Mouse (Mus musculus): ENCODE data around the gene Lag3.

Lag3 gene

DNA sequence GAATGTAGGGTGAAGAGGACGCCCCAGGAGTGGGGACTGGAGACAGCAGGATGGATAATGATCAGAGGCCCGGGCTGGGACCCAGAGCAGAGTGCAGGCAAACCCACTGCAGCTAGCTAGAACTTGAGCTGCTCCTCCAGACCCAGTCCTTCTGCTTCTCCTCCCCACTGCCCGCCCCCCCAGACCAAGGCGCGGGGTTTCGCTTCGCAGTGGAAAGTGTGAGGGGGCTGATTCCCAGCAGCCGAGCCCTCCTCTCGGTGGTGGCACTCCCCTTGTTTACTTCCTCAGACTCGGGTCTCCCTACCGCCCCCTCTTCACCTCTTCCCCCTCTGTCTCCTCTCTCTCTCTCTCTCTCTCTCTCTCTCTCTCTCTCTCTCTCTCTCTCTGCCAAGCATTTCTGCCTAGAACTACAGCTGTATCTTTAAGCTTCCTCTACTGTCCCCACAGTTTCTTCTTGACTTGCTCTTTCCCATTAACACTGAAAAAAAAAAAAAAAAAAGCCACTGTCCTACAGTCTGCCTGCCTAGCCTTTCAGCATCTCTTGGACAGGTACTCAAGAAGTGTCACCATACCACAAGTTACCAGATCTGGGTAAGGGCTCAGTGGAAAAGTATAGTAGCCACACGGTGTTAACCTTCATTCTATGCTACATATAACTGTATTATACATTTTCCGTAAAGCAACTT lies at the start of gene Lag3:
Gene Lag3 (minus strand): TSS at position 173 of the 686 bp plus-strand sequence.
- DNase-seq (ENCODE audit: low read depth in 2 of 2, low spot score in 2 of 2): no peak

DNA sequence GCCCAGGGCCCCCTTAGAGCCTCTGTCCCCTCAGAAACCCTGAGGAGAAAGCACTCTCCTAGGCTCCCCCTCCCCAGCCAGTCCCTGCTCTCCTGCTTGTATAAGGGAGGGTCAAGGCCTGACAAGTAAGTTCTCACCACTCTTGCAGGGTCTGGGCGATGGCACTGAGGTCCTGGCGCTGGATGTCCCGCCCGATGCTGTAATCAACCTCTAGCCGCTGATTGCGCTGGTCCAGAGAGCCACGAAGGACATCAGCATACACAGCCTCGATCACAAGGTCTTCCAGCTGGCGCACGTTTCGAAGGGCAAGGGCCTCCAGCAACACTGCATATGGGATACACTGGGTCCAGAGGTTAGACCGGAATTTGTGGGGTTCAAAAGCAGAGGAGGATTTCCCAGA lies 49.5 kb upstream of the Lag3 start:
- DNase-seq (ENCODE audit: low read depth in 2 of 2, low spot score in 2 of 2): no peak

DNA sequence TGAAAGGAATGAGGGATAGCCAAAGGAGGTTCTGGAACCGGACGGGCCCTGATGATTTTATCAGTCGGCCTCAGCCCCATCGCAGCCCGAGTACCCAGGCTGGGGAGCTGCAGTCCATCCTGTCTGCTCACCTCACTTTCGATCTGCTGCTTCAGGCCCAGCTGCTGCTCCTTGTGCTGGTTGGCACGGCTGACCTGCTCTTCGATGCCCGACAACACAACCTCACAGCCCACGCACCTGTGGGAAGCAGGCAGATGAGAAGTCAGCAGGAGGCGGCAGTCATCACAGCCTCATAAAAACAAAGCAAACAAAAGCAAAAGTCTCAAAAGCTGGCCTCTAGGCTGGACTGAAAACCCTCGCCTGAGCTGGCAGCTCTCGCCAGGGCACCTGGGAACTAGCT lies 48.5 kb upstream of the Lag3 start:
- DNase-seq (ENCODE audit: low read depth in 2 of 2, low spot score in 2 of 2): no peak

DNA sequence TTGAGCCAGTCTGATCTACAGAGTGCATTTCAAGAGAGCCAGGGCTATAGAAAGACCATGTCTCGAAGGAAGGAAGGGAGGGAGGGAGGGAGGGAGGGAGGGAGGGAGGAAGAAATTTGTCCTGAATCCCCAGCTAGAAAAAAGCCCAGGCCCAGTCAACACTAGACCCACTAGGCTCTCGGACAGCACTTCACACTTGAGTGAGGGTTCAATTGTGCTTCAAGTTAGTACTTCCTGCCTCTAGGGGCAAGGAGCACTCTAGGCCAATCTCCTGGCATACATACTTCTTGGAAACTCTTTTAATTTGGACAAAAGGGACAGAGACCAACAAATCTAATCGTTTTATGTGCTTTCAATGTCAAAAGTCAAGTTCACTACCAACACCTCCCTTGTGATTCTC lies 46.6 kb upstream of the Lag3 start:
- no peak for DNase-seq (ENCODE audit: low read depth in 2 of 2, low spot score in 2 of 2)

DNA sequence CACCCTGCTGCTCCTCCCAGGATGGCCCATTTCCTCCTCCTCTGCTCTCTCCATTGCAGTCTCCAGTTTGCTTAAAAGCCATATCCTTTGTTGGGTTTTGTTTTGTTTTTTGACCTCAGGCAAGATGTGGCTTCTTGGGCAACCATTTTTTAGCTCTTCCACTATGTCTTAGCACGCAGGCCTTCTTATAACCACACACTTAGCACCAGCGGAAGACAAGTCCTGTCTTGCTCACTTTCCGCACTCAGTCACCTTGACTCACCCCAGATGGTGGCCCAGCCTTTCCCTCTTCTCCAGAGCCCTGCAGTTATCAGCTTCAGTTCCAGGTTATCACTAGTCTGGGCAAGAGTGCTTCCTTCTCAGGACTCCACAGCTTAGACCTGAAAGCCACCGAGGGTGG lies 43.7 kb upstream of the Lag3 start:
- no peak for DNase-seq (ENCODE audit: low read depth in 2 of 2, low spot score in 2 of 2)

DNA sequence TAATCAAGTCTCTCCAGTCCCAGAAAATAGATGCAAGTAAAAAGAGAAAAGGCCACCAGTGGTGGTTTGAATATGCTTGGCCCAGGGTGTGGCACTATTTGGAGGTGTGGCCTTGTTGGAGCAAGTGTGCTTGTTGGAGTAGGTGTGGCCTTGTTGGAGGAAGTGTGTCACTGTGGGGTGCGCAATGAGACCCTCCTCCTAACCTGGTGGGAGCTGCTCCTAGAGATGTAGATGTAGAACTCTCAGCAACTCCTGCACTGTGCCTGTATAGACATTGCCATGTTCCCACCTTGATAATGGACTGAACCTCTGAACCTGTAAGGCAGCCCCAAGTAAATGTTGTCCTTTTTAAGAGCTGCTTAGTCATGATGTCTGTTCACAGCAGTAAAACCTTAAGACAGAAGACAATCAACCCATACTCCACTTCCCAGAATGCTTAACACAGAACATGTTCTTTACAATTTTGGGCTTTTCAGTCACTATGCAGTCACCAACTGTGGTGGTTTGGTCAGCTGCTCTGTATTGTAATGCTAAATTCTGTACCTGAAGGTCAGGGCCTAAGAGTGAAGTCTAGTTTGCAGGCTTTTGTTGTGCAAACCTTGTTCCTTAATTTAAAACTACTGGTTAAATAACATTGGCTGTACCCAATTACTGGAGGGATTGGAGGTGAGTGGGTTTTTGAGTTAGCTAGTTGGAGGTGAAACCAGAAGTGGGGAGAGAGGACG lies 42.6 kb upstream of the Lag3 start:
- DNase-seq (ENCODE audit: low read depth in 2 of 2, low spot score in 2 of 2): no peak

DNA sequence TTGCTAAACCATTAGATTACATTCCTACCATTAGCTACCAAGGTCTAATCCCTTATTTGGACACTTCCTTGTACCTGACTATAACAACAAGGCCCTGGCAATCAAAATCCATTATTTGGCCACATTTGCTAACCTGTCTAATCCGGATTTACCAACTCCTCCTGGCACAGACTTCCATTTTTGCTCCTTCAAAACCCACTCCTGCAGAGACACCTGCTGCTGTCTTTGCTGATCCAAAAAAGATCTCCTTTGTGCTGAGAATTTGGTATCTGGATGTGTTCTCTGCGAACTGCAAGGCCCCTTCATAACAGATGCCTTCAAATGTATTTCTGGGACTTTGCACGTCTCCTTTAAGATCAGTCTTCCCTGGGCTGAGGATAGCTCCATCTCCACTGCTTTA lies 32.0 kb upstream of the Lag3 start:
- DNase-seq (ENCODE audit: low read depth in 2 of 2, low spot score in 2 of 2): no peak

DNA sequence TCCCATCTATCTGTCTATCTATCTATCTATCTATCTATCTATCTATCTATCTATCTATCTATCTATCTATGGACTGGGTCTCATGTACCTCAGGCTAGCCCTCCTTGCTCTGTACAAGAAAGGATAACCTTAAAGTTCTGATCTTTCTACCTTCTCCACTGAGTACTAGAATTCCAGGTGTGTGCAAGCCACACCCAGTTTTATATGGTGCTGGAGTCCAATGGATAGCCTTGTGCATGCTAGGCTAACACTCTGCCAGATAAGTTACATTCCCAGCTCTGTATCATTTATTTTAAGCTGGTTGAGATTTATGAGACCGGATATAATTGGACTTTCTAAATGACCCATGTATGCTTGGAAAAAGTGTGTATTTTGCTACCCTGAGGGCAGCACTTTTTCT lies 30.2 kb upstream of the Lag3 start:
- DNase-seq (ENCODE audit: low read depth in 2 of 2, low spot score in 2 of 2): no peak

DNA sequence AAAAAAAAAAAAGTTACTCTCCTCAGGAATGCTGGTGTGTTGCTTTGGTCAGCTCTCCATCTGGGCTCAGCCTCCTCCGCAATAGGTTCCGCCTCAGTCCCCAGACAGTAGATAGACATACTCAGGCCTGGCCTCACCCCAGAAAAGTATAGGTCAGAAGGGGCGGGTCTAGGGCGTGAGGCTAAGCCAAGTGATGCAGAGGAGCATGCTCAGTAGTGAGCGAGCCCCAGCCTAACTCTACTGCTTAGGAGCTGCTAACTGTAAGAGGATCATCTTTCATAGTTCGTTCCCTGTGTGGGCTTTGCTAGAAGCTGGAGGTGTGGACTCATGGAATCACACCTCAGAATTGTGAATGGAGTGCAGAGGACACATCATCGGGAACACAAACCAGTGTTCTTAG lies 27.0 kb upstream of the Lag3 start:
- no peak for DNase-seq (ENCODE audit: low read depth in 2 of 2, low spot score in 2 of 2)

DNA sequence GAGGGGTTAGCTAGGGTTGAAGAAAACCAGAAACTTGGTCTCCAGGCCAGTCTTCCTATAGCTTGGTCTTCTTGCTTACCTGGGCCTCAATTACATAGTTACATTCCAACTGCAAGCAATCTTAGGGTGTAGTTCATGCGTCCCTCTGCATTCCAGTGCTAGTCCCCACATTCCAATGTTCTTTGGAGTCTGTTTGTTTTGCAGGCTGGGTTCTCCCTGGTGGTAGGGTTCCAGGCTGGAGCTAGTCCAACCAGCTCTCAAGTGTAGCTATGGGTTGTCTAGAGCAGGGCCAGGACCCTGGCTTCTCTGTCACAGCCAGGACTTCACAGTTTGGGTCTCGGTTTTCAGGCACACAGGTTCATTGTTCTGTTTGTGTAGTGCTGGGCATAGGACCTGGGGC lies 26.0 kb upstream of the Lag3 start:
- DNase-seq (ENCODE audit: low read depth in 2 of 2, low spot score in 2 of 2): no peak

DNA sequence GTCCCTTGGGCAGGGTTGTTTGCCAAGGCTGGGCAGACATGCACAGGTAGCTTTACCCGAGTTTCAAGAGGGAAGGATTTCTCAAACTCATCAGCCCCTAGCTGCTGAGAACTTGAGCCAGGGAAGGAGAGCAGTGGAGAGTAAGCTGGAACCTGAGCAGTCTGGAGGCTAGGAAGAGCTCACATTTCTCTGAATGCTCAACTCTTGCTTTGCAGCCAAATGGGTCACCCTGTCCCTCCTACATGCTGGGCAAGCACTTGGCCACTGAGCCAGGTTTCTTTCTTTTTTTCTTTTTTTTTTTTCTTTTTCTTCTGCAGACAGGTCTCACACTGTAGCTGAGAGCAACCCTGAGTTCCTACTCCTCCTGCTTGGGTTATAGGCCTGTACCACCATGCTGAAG lies 25.2 kb upstream of the Lag3 start:
- DNase-seq (ENCODE audit: low read depth in 2 of 2, low spot score in 2 of 2): no peak

DNA sequence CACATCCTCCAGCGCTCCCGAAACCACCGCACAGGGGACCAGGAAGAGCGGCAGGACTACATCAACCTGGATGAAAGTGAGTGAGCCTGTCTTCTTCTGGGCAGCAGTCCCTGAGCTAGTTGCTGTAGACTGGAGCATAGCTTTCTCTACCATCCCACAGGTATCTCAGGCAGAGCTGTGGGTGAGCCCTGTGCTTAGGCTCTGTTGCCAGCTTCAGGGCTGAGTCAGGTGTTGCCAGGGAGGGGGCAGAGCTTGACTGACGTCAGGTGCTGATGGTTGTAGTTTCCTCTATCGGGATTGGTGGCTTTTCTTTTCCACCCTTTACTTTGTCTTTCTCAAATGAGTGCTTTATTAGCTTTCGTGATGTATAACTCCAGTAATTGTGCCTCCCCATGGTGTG lies 23.2 kb upstream of the Lag3 start:
- no peak for DNase-seq (ENCODE audit: low read depth in 2 of 2, low spot score in 2 of 2)

DNA sequence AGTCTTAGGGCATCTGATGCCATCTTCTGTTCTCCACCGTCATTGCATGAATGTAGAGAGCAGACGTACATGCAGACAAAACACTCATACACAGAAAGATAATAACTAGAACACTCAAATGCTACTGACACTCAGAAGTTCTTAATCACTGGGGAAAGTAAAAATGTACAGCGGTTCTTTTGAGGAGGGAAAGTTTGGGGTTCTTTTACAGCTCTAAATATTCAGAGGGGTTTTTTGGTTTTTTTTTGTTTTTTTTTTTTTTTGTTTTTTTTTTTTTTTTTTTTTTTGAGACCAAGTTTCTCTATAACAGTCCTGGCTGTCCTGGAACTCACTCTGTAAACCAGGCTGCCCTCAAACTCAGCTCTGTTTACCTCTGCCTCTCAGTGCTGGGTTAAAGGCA lies 21.6 kb upstream of the Lag3 start:
- no peak for DNase-seq (ENCODE audit: low read depth in 2 of 2, low spot score in 2 of 2)

DNA sequence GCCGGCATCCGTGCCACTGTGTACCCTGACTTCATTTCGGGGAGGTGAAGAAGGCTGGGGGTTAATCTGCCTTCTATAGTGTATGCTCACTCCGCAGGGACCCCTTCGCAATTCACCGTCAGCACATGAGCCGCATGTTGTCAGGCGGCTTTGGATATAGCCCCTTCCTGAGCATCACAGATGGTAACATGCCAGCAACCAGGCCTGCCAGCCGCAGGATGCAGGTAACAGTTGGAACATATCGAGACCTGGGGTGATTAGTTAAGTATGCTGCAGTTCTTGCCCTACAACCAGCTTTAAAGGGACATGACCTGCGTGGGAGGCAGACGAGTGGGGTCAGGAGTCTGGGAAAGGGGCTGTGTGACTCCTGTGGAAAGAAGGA lies 20.8 kb upstream of the Lag3 start:
- no peak for DNase-seq (ENCODE audit: low read depth in 2 of 2, low spot score in 2 of 2)

DNA sequence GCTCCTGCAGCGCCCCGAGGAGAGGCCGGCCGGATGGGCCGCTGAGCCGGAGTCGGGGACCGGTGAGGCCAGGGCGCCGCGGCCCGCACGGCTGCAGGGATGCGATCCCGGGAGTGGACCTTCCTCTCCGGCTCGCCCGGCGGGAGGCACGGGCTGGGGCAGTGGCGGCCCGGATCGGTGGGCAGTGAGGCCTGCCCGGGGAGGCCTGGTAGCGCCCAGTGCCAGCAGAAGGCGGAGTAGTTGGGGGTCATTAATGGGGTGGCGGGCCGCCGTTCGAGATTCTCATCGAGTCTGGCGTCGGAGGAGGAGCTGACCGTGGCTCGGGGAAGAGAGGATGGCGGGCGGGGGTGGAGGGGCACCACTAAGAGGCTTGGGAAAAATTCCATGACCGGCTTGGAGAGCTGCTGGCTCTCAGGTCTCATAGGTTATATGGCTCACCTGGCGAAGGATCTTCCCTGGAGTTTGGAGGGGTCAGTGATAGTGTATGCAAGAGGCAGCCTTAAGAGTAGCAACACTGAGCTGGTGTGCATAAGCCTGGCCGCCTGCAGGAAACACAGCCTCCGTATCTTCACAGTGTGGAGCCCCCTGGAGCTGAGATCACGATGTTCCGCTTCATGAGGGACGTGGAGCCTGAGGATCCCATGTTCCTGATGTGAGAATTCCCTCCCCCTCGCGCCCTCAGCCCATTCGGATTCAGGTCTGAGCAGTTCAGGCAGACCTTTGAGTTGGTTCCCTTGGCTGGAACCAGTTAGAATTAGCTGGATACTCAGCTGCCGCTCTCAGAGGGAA lies 20.2 kb upstream of the Lag3 start:
- peak; percentile 28 to 35 for DNase-seq (ENCODE audit: low read depth in 2 of 2, low spot score in 2 of 2)

DNA sequence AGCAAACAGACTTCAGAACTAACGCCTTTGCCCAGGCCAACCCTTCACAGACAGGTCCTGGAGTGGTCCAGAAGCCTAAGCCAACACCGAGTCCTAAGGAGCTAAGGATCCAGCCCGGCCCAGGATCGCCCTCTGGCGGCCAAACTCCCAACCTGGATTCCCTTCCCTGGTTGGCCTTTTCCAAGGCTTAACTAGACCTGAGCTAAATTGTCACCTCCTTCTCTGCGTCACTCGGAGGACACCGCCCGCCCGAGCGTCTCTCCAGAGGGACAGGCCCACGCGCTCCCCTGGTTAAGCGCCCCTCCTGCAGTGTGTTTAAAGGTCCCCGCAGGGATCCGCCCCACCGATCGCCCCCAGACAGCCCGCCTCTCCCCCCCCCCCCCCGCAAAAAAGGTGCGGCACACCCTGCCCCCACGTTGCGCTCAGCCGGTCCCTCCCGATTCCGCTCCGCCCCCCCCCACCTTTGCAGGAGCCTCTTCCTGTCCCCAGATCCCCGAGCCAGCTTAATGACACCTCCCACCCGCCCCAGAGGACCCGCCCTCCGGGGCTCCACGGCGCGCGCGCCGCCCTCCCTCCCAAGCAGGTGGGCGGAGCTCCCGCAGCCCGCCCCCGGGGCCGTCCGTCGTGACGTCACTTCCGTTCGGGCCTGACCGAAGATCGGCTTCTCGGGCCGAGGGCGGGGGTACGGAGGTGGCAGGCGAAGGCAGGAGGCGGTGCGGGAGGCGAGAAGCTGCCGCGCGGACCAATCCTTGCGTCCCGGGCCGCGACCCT lies 19.4 kb upstream of the Lag3 start, which contains the start of gene Mlf2:
Gene Mlf2 (plus strand): TSS at position 633 of the 771 bp plus-strand sequence.
- DNase-seq (ENCODE audit: low read depth in 2 of 2, low spot score in 2 of 2): peak; percentile 97 to 98

DNA sequence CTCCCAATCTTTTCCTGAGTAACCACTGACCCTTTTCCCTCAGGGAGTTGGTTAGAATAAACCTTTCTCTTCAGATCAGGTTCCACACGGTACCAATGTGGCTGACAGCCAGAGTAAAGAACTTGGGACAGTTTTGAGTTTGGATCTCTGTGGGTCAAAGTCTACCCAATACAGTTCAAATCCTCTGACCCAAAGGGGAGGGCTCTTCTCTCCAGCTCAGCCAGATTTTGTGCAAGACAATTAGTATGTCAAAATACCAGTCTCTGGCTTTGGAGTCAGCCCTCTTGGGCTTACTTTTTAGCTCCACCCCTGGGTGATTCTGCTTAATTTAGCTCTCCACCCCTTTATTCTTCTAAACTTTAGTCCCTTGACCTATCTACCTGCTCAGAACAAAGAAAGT lies 18.7 kb upstream of the Lag3 start:
- no peak for DNase-seq (ENCODE audit: low read depth in 2 of 2, low spot score in 2 of 2)

DNA sequence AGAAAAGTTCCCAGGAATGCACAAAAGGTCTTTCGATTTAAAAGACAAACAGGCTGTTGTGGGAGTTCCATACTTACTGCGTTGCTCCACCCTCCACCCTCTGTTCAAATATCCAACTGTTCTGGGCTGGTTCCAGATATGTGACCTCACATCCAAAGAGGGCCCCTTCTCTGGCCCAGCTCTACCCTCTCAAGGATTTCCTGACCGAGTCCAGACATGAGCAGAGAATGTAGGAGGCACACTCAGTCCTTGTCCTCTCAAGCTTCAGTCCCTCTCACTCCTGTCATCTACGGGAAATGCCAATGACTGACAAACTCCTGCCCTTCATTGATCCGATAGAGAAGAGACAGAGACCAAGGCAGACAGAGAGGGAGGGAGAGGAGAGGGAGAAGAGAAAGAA lies 14.4 kb upstream of the Lag3 start:
- no peak for DNase-seq (ENCODE audit: low read depth in 2 of 2, low spot score in 2 of 2)

DNA sequence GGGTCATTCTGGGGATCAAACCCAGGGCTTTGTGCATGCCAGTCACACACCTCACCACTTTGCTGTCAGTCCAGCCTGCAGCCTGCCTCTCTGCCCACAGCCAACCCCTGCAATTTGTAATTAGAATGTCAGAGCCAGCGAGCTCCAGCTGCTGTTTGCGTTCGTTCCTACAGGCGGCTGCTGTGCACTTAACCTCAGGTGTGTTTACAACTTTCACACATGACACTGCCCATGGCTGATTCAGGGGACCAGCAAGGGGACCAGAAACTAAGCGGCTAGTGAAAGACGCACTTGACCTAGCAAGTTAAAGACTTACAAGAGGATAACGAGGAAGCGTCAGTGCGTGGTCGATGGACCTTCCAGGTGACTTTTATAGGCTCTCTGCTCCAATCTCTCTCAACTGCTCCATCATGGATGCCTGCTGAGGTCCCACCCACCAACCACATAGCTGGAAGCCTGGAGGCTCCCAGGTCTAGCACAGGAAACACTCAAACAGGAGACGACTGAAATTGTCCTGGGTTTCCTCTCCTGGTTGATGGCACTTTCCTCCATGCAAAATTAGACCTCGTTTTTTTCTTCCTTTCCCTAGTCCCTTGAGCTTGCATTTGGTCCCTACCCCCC lies 13.8 kb upstream of the Lag3 start:
- no peak for DNase-seq (ENCODE audit: low read depth in 2 of 2, low spot score in 2 of 2)

DNA sequence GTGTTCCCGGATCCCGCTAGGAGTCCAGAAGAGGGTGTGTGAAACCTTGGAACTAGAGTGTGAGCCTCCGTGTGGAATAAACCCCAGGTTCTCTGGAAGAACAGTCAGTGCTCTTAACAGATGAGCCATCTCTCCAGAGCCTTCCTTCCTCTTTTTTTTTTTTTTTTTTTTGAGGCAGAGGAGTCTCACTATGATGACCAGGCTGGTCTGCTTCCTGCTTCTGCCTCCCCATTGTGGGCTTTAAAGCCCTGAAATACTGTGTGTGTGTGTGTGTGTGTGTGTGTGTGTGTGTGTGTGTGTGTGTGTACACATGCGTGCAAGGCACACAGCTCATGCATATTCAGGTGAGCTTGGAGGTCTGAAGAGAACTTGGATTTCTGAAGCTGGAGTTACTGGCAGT lies 10.0 kb upstream of the Lag3 start:
- DNase-seq (ENCODE audit: low read depth in 2 of 2, low spot score in 2 of 2): no peak

Measured in CD8-positive naive resting alpha-beta T cell, adult 2 months (primary cell).